Mouse (Mus musculus) myocyte (in vitro differentiated cells): ENCODE data around the gene Tpk1. TPM values are rescaled to one million over a fixed set of nuclear protein-coding genes. Genes with fewer than 3 reads are reported as not detected.

Source experiments
- H3K27me3 ChIP-seq: one replicate; pipeline ENCODE4 v1.6.1; 2011; ENCODE audit not compliant: control insufficient read depth, insufficient read depth, insufficient read length
- H3K36me3 ChIP-seq: one replicate; pipeline ENCODE4 v1.6.1; 2011; ENCODE audit not compliant: control insufficient read depth, insufficient read depth
- H3K4me2 ChIP-seq: one replicate; pipeline ENCODE4 v1.6.1; 2011; ENCODE audit warnings: low read depth, control low read depth
- H3K4me3 ChIP-seq: one replicate; pipeline ENCODE4 v1.5.1; 2011; ENCODE audit warnings: mild to moderate bottlenecking, control low read depth, moderate library complexity
- H3K79me2 ChIP-seq: one replicate; pipeline ENCODE4 v1.6.1; 2011; ENCODE audit not compliant: control insufficient read depth, insufficient read depth
- H3ac ChIP-seq: one replicate; pipeline ENCODE4 v1.6.1; 2011; ENCODE audit not compliant: control insufficient read depth, insufficient read length
- CEBPB ChIP-seq: IDR thresholded peaks from 2 replicates; pipeline ENCODE4 v1.6.1; 2011; ENCODE audit warnings: mild to moderate bottlenecking, moderate library complexity; ENCODE audit not compliant: poor library complexity, insufficient read depth, severe bottlenecking
- E2F4 ChIP-seq: IDR thresholded peaks from one replicate; pipeline ENCODE4 v1.6.1; 2011; ENCODE audit warnings: mild to moderate bottlenecking, control low read depth, moderate library complexity; ENCODE audit not compliant: insufficient read depth
- MAX ChIP-seq: IDR thresholded peaks from one replicate; pipeline ENCODE4 v1.6.1; 2011; ENCODE audit warnings: low read depth, mild to moderate bottlenecking, control low read depth
- MYOD1 ChIP-seq, 3 experiments: IDR thresholded peaks; one replicate each; pipeline ENCODE4 v1.6.1; 2011; ENCODE audit warnings: control low read depth in 2 of 3, low read depth in 2 of 3, mild to moderate bottlenecking in 2 of 3, moderate library complexity in 1 of 3; ENCODE audit not compliant: insufficient read length in 2 of 3, control insufficient read depth in 1 of 3
- MYOG ChIP-seq, 3 experiments: IDR thresholded peaks; one replicate each; pipeline ENCODE4 v1.6.1; 2011; ENCODE audit warnings: control low read depth in 2 of 3, low read depth in 2 of 3, mild to moderate bottlenecking in 2 of 3; ENCODE audit not compliant: insufficient read length in 2 of 3, control insufficient read depth in 1 of 3, insufficient read depth in 1 of 3
- POLR2A ChIP-seq: IDR thresholded peaks from one replicate; pipeline ENCODE4 v1.6.1; 2011; ENCODE audit warnings: low read depth, mild to moderate bottlenecking, control low read depth, moderate library complexity; ENCODE audit not compliant: insufficient read length
- POLR2AphosphoS2 ChIP-seq: IDR thresholded peaks from one replicate; pipeline ENCODE4 v1.6.1; 2011; ENCODE audit warnings: low read depth, control low read depth; ENCODE audit not compliant: insufficient read length
- REST ChIP-seq: IDR thresholded peaks from one replicate; pipeline ENCODE4 v1.6.1; 2011; ENCODE audit warnings: mild to moderate bottlenecking, control low read depth, moderate library complexity; ENCODE audit not compliant: insufficient read depth, insufficient read length
- SRF ChIP-seq: IDR thresholded peaks from one replicate; pipeline ENCODE4 v1.6.1; 2011; ENCODE audit warnings: low read depth; ENCODE audit not compliant: control insufficient read depth, insufficient read length
- TCF12 ChIP-seq: IDR thresholded peaks from one replicate; pipeline ENCODE4 v1.6.1; 2011; ENCODE audit warnings: mild to moderate bottlenecking, control low read depth; ENCODE audit not compliant: poor library complexity, insufficient read depth, severe bottlenecking
- TCF3 ChIP-seq: IDR thresholded peaks from one replicate; pipeline ENCODE4 v1.6.1; 2011; ENCODE audit warnings: low read depth, control low read depth; ENCODE audit not compliant: insufficient read length
- USF1 ChIP-seq: IDR thresholded peaks from one replicate; pipeline ENCODE4 v1.6.1; 2011; ENCODE audit warnings: low read depth, mild to moderate bottlenecking, control low read depth, moderate library complexity
- polyA plus RNA-seq: library from polyadenylated mRNA; unstranded; fragments of >200 nt; fragmentation: generic; extraction: Trizol; gene quantifications from one replicate; pipeline ENCODE4 v1.2.1, GENCODE M21; 2012; ENCODE audit warnings: missing spikeins

Gene Tpk1
- polyA plus RNA-seq, 1 experiment = 1.6 TPM

- no peak for TF ChIP-seq REST
- no peak for TF ChIP-seq TCF12
- no peak for TF ChIP-seq MYOG (IDR thresholded peaks at IDR 0.05; ENCODE audit: control insufficient read depth in 1 of 3, insufficient read depth in 1 of 3, insufficient read length in 2 of 3, low read depth in 2 of 3)
- no peak for TF ChIP-seq USF1
- TF ChIP-seq SRF = no peak
- TF ChIP-seq E2F4 = no peak
- TF ChIP-seq POLR2AphosphoS2 = no peak
- no peak for TF ChIP-seq CEBPB
- TF ChIP-seq MYOD1 (IDR thresholded peaks at IDR 0.05; ENCODE audit: control insufficient read depth in 1 of 3, insufficient read length in 2 of 3, low read depth in 2 of 3) = no peak
- no peak for TF ChIP-seq TCF3
- TF ChIP-seq POLR2A = no peak
- Histone ChIP-seq H3K79me2 (no peaks in the 10 kb centered on the region), H3K4me2 (no peak overlapping the region), H3K27me3 (no peaks in the 10 kb centered on the region), H3K4me3 (no peak overlapping the region), H3K36me3 (no peaks in the 10 kb centered on the region), H3ac (no peak overlapping the region)
These were observed 369.1 kb downstream of the Tpk1 start for GRCm38 (mm10) chr6:43296798-43297507.

GRCm38 (mm10) chr6:43295908-43296307 lies 370.2 kb downstream of the Tpk1 start:
- H3K4me2 ChIP-seq = no peak overlapping the region
- no peak overlapping the region for H3ac ChIP-seq
- H3K4me3 ChIP-seq = no peak overlapping the region

More at GRCm38 (mm10) chr6:43295908-43296307, 370.2 kb downstream of the Tpk1 start:
- Histone ChIP-seq H3K27me3 (no peaks in the 10 kb centered on the region), H3K79me2 (no peaks in the 10 kb centered on the region), H3K36me3 (no peaks in the 10 kb centered on the region)
- no peak for TF ChIP-seq MAX
- TF ChIP-seq POLR2A = no peak
- no peak for TF ChIP-seq MYOG (IDR thresholded peaks at IDR 0.05; ENCODE audit: control insufficient read depth in 1 of 3, insufficient read depth in 1 of 3, insufficient read length in 2 of 3, low read depth in 2 of 3)
- no peak for TF ChIP-seq POLR2AphosphoS2
- TF ChIP-seq CEBPB = no peak
- TF ChIP-seq E2F4 = no peak
- TF ChIP-seq MYOD1 (IDR thresholded peaks at IDR 0.05; ENCODE audit: control insufficient read depth in 1 of 3, insufficient read length in 2 of 3, low read depth in 2 of 3) = no peak
- TF ChIP-seq TCF12 = no peak
